Mouse (Mus musculus): ENCODE data around the gene Omp. TPM values are rescaled to one million over a fixed set of nuclear protein-coding genes. Genes with fewer than 3 reads are reported as not detected.

The Omp gene
- total and polyA plus RNA-seq, 2 experiments: 0.12 to 0.18 TPM

DNA sequence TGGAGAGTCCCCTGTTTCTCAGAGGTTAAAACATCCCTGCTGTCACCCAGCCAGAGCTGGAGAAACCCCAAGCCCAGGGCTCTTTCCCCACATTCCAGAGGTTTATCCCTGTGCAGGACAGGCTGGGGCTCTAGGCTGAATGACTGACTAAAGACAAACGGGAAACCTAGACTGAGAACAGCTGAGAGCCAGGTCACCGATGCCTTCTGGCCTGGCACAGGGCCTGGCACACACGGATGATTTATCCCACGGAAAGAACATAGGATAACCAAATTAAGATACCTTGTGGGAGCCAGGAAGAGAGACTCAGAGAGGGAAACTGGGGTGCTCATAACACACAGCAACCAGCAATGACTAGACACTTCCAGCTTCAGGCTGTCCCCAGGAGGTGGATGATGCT is 35.5 kb downstream of the Omp start:
- Histone ChIP-seq H3K4me3 (ENCODE audit: insufficient read depth, low read depth, low read length) (no peak overlapping the region), H3K27ac (replicated peaks; ENCODE audit: insufficient read depth, low read depth, low read length) (no peak overlapping the region), H3K9ac (ENCODE audit: low read depth, low read length) (no peak overlapping the region), H3K4me1 (ENCODE audit: control insufficient read depth, insufficient read depth, low read length) (peaks cover 14% of the 10 kb centered on the region), H3K36me3 (ENCODE audit: control insufficient read depth, insufficient read depth, low read length) (no peaks in the 10 kb centered on the region), H3K27me3 (ENCODE audit: control insufficient read depth, insufficient read depth, low read length) (no peaks in the 10 kb centered on the region), H3K79me2 (ENCODE audit: control insufficient read depth, insufficient read depth, low read length) (peaks cover 5% of the 10 kb centered on the region; the same call in 1 of the 2 replicates)
- DNase-seq (ENCODE audit: extremely low read depth, low read depth, low spot score): no peak
- TF ChIP-seq POLR2A (IDR thresholded peaks at IDR 0.05; ENCODE audit: extremely low read depth, insufficient read depth, low read length) (no peak), CTCF (IDR thresholded peaks at IDR 0.05; ENCODE audit: low read depth, low read length) (no peak)
- 66% methylated on average over 4 of the region's 4 CpGs for WGBS

DNA sequence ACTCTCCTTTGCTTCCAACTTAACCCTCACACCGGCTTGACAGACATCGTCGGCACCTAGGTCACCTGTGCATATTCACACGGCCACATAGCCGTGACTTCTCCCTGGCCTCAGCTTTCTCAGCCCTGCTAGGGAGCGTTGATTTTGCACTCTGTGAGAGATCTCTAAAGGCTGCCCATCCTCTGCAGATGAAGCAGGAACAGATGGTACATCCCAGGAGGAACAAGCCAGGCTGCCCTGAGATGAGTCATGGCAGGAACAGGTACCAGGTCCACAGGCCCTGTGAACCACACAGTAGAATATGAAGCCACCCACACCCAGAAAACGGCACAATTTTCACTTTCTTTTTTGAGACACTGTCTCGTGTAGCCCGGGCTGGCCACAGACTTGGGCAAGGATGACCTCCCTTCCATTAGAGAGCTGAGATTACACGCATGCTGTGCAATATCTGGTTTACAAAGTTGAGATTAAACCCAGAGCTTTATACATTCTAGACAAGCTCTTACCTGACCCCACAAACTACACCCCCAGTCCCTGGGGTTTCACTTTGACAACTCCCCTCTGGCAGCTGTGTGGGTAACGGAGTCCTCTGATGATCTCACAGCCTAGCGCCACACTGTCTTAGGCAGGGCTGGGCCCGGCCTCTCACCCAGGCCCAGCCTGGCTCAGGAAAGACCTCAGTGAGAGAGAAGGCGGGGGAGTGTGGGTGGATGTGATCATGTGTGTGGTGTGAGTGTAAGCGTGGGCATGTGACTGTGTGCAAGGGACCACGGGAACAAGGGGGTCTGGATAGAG is 36.5 kb downstream of the Omp start:
- 80% methylated on average over 16 of the region's 16 CpGs for WGBS
- no peak overlapping the region for H3K27ac ChIP-seq (replicated peaks; ENCODE audit: insufficient read depth, low read depth, low read length)
- no peaks in the 10 kb centered on the region for H3K36me3 ChIP-seq (ENCODE audit: control insufficient read depth, insufficient read depth, low read length)

DNA sequence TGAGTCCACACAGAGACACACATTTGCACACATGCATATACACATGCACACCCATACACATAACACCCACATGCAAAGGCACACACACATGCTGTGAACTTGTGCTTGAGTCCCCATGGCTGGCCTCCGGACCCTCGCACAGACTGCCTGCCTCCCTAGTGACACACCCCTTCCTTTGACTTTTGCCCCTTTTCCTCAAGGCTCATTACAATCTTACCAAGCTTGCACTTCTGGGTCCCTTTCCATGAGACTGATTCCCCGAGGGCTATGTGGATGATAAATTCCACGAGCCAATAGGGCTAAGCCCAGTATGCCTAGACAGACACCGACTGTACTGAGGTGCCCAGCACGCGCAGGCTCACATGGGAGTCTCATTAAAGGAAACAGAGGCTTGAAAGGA is 39.0 kb downstream of the Omp start:
- no peaks in the 10 kb centered on the region for H3K27me3 ChIP-seq (ENCODE audit: control insufficient read depth, insufficient read depth, low read length)
- no peak overlapping the region for H3K4me3 ChIP-seq (ENCODE audit: insufficient read depth, low read depth, low read length)
- H3K9ac ChIP-seq (ENCODE audit: low read depth, low read length): peak overlapping the region; percentile 15; the same call in 1 of the 2 replicates
- WGBS: 62% methylated on average over 7 of the region's 7 CpGs
- peaks cover 5% of the 10 kb centered on the region; the same call in 1 of the 2 replicates for H3K79me2 ChIP-seq (ENCODE audit: control insufficient read depth, insufficient read depth, low read length)
- H3K36me3 ChIP-seq (ENCODE audit: control insufficient read depth, insufficient read depth, low read length): no peaks in the 10 kb centered on the region
- TF ChIP-seq POLR2A (IDR thresholded peaks at IDR 0.05; ENCODE audit: extremely low read depth, insufficient read depth, low read length): no peak
- TF ChIP-seq CTCF (IDR thresholded peaks at IDR 0.05; ENCODE audit: low read depth, low read length): no peak
- peak overlapping the region; percentile 94; the same call in 1 of the 2 replicates for H3K27ac ChIP-seq (replicated peaks; ENCODE audit: insufficient read depth, low read depth, low read length)
- no peak for DNase-seq (ENCODE audit: extremely low read depth, low read depth, low spot score)
- H3K4me1 ChIP-seq (ENCODE audit: control insufficient read depth, insufficient read depth, low read length): peaks cover 28% of the 10 kb centered on the region

More for the DNA sequence above, 36.5 kb downstream of the Omp start:
- Histone ChIP-seq H3K9ac (ENCODE audit: low read depth, low read length) (no peak overlapping the region), H3K27me3 (ENCODE audit: control insufficient read depth, insufficient read depth, low read length) (no peaks in the 10 kb centered on the region), H3K4me3 (ENCODE audit: insufficient read depth, low read depth, low read length) (no peak overlapping the region), H3K79me2 (ENCODE audit: control insufficient read depth, insufficient read depth, low read length) (peaks cover 5% of the 10 kb centered on the region; the same call in 1 of the 2 replicates), H3K4me1 (ENCODE audit: control insufficient read depth, insufficient read depth, low read length) (peaks cover 21% of the 10 kb centered on the region)
- DNase-seq (ENCODE audit: extremely low read depth, low read depth, low spot score): no peak
- no peak for TF ChIP-seq CTCF (IDR thresholded peaks at IDR 0.05; ENCODE audit: low read depth, low read length)
- TF ChIP-seq POLR2A (IDR thresholded peaks at IDR 0.05; ENCODE audit: extremely low read depth, insufficient read depth, low read length): no peak

DNA sequence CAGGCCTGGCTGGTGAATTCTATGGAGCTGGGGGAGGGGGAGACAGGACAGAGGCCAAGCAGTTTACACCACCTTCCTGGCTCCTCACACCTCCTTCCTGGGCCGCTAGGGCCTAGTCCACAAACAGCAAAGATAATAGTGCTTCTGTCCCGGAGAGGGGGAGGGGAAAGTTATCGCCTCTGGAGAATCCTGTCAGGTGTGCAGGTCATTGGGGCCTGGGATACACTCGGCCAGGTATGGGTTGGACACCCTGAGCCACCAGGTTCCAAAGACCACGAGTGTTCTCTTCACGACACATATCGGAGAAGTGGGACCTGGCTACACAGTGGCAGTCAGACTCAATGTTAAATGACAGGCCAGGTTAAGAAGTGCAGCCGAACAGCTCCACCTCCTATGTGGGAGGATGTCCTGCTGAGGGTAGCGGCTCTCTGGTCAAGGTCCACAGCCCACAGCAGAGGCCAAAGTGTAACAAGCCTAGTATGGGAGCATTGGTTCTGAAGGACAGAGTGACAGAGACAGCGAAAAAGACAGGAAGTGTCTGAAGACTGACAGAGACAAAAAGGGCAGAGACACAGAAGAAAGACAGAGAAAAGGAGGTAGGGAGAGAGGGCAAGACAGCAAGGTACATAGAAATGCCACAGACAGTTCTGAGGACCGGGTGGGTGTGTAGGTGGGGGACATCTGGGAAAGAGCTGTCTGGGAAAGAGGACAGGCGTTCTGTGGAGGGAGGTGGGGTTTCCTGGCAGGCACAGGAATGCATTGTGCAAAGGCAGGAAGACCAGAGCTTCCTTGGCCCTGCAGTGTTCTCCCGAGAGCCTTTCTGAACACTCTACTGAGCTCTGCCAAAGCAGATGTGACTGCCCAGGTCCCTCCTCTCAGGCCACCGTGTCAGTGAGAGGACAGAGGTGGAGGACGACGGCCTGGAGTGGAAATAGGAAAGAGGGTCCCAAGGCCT is 40.5 kb downstream of the Omp start:
- Histone ChIP-seq H3K27ac (replicated peaks; ENCODE audit: insufficient read depth, low read depth, low read length) (peak overlapping the region; percentile 94), H3K9ac (ENCODE audit: low read depth, low read length) (peak overlapping the region; percentile 70), H3K79me2 (ENCODE audit: control insufficient read depth, insufficient read depth, low read length) (peaks cover 5% of the 10 kb centered on the region; the same call in 1 of the 2 replicates), H3K4me3 (ENCODE audit: insufficient read depth, low read depth, low read length) (peak overlapping the region; percentile 55), H3K36me3 (ENCODE audit: control insufficient read depth, insufficient read depth, low read length) (no peaks in the 10 kb centered on the region), H3K4me1 (ENCODE audit: control insufficient read depth, insufficient read depth, low read length) (peaks cover 28% of the 10 kb centered on the region), H3K27me3 (ENCODE audit: control insufficient read depth, insufficient read depth, low read length) (no peaks in the 10 kb centered on the region)
- DNase-seq (ENCODE audit: extremely low read depth, low read depth, low spot score): peak; percentile 96
- 9% methylated on average over 16 of the region's 16 CpGs for WGBS
- peak; percentile 35; the same call in 1 of the 2 replicates for TF ChIP-seq POLR2A (IDR thresholded peaks at IDR 0.05; ENCODE audit: extremely low read depth, insufficient read depth, low read length)
- 0 out of 2 replicates have a peak, but pooled peaks have one; percentile 11 for TF ChIP-seq CTCF (IDR thresholded peaks at IDR 0.05; ENCODE audit: low read depth, low read length)

DNA sequence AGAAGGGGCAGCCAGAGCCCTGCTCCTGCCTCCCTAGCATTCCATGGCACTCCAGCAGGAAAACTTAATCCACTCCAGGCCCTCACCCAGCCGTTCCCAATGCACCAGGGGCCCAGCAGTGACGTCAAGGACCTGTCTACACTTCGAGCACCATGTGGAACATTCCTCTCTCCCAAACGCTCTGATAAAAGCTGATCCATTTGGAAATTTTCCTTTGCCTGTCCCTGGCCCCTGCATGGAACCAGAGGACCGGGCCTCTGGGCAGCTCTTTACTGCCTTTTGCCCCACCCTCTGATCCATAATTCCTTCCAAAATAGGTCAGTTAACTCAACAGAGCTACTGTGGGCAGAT is 41.4 kb downstream of the Omp start:
- Histone ChIP-seq H3K4me3 (ENCODE audit: insufficient read depth, low read depth, low read length) (no peak overlapping the region), H3K36me3 (ENCODE audit: control insufficient read depth, insufficient read depth, low read length) (no peaks in the 10 kb centered on the region), H3K27me3 (ENCODE audit: control insufficient read depth, insufficient read depth, low read length) (no peaks in the 10 kb centered on the region), H3K27ac (replicated peaks; ENCODE audit: insufficient read depth, low read depth, low read length) (peak overlapping the region; percentile 94), H3K9ac (ENCODE audit: low read depth, low read length) (no peak overlapping the region), H3K79me2 (ENCODE audit: control insufficient read depth, insufficient read depth, low read length) (peaks cover 5% of the 10 kb centered on the region; the same call in 1 of the 2 replicates), H3K4me1 (ENCODE audit: control insufficient read depth, insufficient read depth, low read length) (peaks cover 28% of the 10 kb centered on the region)
- TF ChIP-seq CTCF (IDR thresholded peaks at IDR 0.05; ENCODE audit: low read depth, low read length) (no peak), POLR2A (IDR thresholded peaks at IDR 0.05; ENCODE audit: extremely low read depth, insufficient read depth, low read length) (no peak)
- 17% methylated on average over 5 of the region's 5 CpGs for WGBS
- DNase-seq (ENCODE audit: extremely low read depth, low read depth, low spot score): peak; percentile 67
